Mouse (Mus musculus) liver, adult 2 months (tissue): ENCODE measurements at regions not wholly inside any gene's neighbourhood (a gene's known extent, or its start where the extent isn't known, plus 50 kb on each side); places are given as distances from the start of the nearest gene placed in this dataset.

Experiments
- DNase-seq: peaks from one replicate; pipeline ENCODE4 v3.0.0-alpha.2; 2011; ENCODE audit warnings: low read depth, low spot score; ENCODE audit errors: extremely low read depth
- H3K27ac ChIP-seq: fragments of 200-500 bp; replicated peaks from 2 replicates; pipeline ENCODE4 v1.5.1; 2012; ENCODE audit warnings: low read depth, mild to moderate bottlenecking, control low read depth, inconsistent platforms, low read length; ENCODE audit not compliant: insufficient read depth
- H3K27me3 ChIP-seq: fragments of 200-500 bp; 2 replicates; pipeline ENCODE4 v1.6.1; 2012; ENCODE audit warnings: mild to moderate bottlenecking, moderate library complexity, low read length, inconsistent platforms; ENCODE audit not compliant: control insufficient read depth, insufficient read depth
- H3K36me3 ChIP-seq: fragments of 200-500 bp; 2 replicates; pipeline ENCODE4 v1.6.1; 2012; ENCODE audit warnings: low read length, inconsistent platforms; ENCODE audit not compliant: control insufficient read depth, insufficient read depth
- H3K4me1 ChIP-seq: fragments of 200-500 bp; 2 replicates; pipeline ENCODE4 v1.6.1; 2011; ENCODE audit warnings: low read length; ENCODE audit not compliant: control insufficient read depth, insufficient read depth
- H3K4me3 ChIP-seq: fragments of 200-500 bp; 2 replicates; pipeline ENCODE4 v1.5.1; 2011; ENCODE audit warnings: low read depth, mild to moderate bottlenecking, control low read depth, low read length, moderate library complexity; ENCODE audit not compliant: insufficient read depth
- H3K79me2 ChIP-seq: fragments of 200-500 bp; 2 replicates; pipeline ENCODE4 v1.6.1; 2012; ENCODE audit warnings: inconsistent platforms, mild to moderate bottlenecking, low read length, moderate library complexity; ENCODE audit not compliant: control insufficient read depth, insufficient read depth
- H3K9ac ChIP-seq: fragments of 200-500 bp; 2 replicates; pipeline ENCODE4 v1.6.1; 2012; ENCODE audit warnings: low read depth, mild to moderate bottlenecking, control low read depth, inconsistent platforms, low read length
- CTCF ChIP-seq: fragments of 200-500 bp; IDR thresholded peaks from 2 replicates; pipeline ENCODE4 v1.5.1; 2011; ENCODE audit warnings: low read depth, low read length, control low read depth
- POLR2A ChIP-seq: fragments of 200-500 bp; IDR thresholded peaks from 2 replicates; pipeline ENCODE4 v1.6.1; 2011; ENCODE audit warnings: low read length, control low read depth; ENCODE audit not compliant: insufficient read depth; ENCODE audit errors: extremely low read depth
- WGBS: fragments of 180-500 bp; shearing (Covaris S2); methylation state at CpG from one replicate; pipeline ENCODE4 v1.1.7; 2018; 5-methylcytosine and 5-hydroxymethylcytosine counted together

GRCm38 (mm10) chr8:76748471-76748870, 150.8 kb upstream of the Nr3c2 start:
- no peak for DNase-seq
- 45% methylated on average over 1 of the region's 1 CpGs for WGBS
- TF ChIP-seq POLR2A (no peak), CTCF (no peak)
- Histone ChIP-seq H3K4me1 (no peaks in the 10 kb centered on the region), H3K27me3 (no peaks in the 10 kb centered on the region), H3K36me3 (no peaks in the 10 kb centered on the region), H3K4me3 (no peak overlapping the region), H3K9ac (no peak overlapping the region), H3K79me2 (no peaks in the 10 kb centered on the region), H3K27ac (no peak overlapping the region)

- Histone ChIP-seq H3K79me2 (no peaks in the 10 kb centered on the region), H3K4me3 (no peak overlapping the region), H3K27me3 (no peaks in the 10 kb centered on the region), H3K4me1 (no peaks in the 10 kb centered on the region), H3K9ac (no peak overlapping the region), H3K27ac (no peak overlapping the region), H3K36me3 (no peaks in the 10 kb centered on the region)
- no peak for DNase-seq
- TF ChIP-seq CTCF (no peak), POLR2A (no peak)
- 81% methylated on average over 4 of the region's 4 CpGs for WGBS
Measured at GRCm38 (mm10) chr8:76750286-76750685, 149.0 kb upstream of the Nr3c2 start.

GRCm38 (mm10) chr8:76754166-76754565, 145.1 kb upstream of the Nr3c2 start:
- WGBS = 78% methylated on average over 3 of the region's 3 CpGs
- no peak for DNase-seq
- no peaks in the 10 kb centered on the region for H3K36me3 ChIP-seq

GRCm38 (mm10) chr8:76764201-76764600, 135.0 kb upstream of the Nr3c2 start:
- DNase-seq = no peak
- Histone ChIP-seq H3K27ac (no peak overlapping the region), H3K79me2 (no peaks in the 10 kb centered on the region), H3K4me3 (no peak overlapping the region), H3K36me3 (no peaks in the 10 kb centered on the region), H3K9ac (no peak overlapping the region), H3K27me3 (no peaks in the 10 kb centered on the region), H3K4me1 (no peaks in the 10 kb centered on the region)
- TF ChIP-seq CTCF (no peak), POLR2A (no peak)
- 70% methylated on average over 3 of the region's 3 CpGs for WGBS

More at GRCm38 (mm10) chr8:76754166-76754565, 145.1 kb upstream of the Nr3c2 start:
- H3K27me3 ChIP-seq = no peaks in the 10 kb centered on the region
- no peak overlapping the region for H3K9ac ChIP-seq
- H3K4me3 ChIP-seq = no peak overlapping the region
- H3K27ac ChIP-seq = no peak overlapping the region
- TF ChIP-seq CTCF = no peak
- no peak for TF ChIP-seq POLR2A
- no peaks in the 10 kb centered on the region for H3K79me2 ChIP-seq
- H3K4me1 ChIP-seq = no peaks in the 10 kb centered on the region

- WGBS = 82% methylated on average over 5 of the region's 5 CpGs
- H3K36me3 ChIP-seq = no peaks in the 10 kb centered on the region
- no peaks in the 10 kb centered on the region for H3K79me2 ChIP-seq
- H3K27me3 ChIP-seq = no peaks in the 10 kb centered on the region
- no peak overlapping the region for H3K9ac ChIP-seq
- no peak overlapping the region for H3K27ac ChIP-seq
- no peak for DNase-seq
- no peaks in the 10 kb centered on the region for H3K4me1 ChIP-seq
- no peak overlapping the region for H3K4me3 ChIP-seq
- TF ChIP-seq CTCF (no peak), POLR2A (no peak)
Measured at GRCm38 (mm10) chr8:76768302-76768701, 130.9 kb upstream of the Nr3c2 start.

- TF ChIP-seq CTCF (0 out of 2 replicates have a peak, but pooled peaks have one; percentile 23), POLR2A (no peak)
- 77% methylated on average over 1 of the region's 1 CpGs for WGBS
- H3K4me1 ChIP-seq = no peaks in the 10 kb centered on the region
Measured at GRCm38 (mm10) chr8:76787744-76788143, 111.5 kb upstream of the Nr3c2 start.

More at GRCm38 (mm10) chr8:76787744-76788143, 111.5 kb upstream of the Nr3c2 start:
- peak; percentile 4 for DNase-seq
- no peak overlapping the region for H3K9ac ChIP-seq
- no peak overlapping the region for H3K27ac ChIP-seq
- H3K36me3 ChIP-seq = no peaks in the 10 kb centered on the region
- H3K27me3 ChIP-seq = no peaks in the 10 kb centered on the region
- H3K4me3 ChIP-seq = no peak overlapping the region
- no peaks in the 10 kb centered on the region for H3K79me2 ChIP-seq
